Mouse (Mus musculus): ENCODE results near the gene Got1.

The Got1 gene

GRCm38 (mm10) chr19:43480512-43480911 is 43.9 kb downstream of the Got1 start:
- no peak for DNase-seq (ENCODE audit: low spot score in 2 of 2)

- DNase-seq (ENCODE audit: low spot score in 2 of 2) = no peak
Observed at GRCm38 (mm10) chr19:43479431-43479830, 45.0 kb downstream of the Got1 start.

GRCm38 (mm10) chr19:43478891-43479290 is 45.5 kb downstream of the Got1 start:
- DNase-seq (ENCODE audit: low spot score in 2 of 2) = peak; percentile 16 to 28

- DNase-seq (ENCODE audit: low spot score in 2 of 2) = no peak
Observed at GRCm38 (mm10) chr19:43477436-43477835, 47.0 kb downstream of the Got1 start.

- DNase-seq (ENCODE audit: low spot score in 2 of 2) = no peak
Observed at GRCm38 (mm10) chr19:43476063-43476462, 48.3 kb downstream of the Got1 start.

- DNase-seq (ENCODE audit: low spot score in 2 of 2) = no peak
Observed at GRCm38 (mm10) chr19:43475642-43476041, 48.8 kb downstream of the Got1 start.

GRCm38 (mm10) chr19:43472781-43473180 is 51.6 kb downstream of the Got1 start:
- DNase-seq (ENCODE audit: low spot score in 2 of 2) = no peak

- no peak for DNase-seq (ENCODE audit: low spot score in 2 of 2)
Observed at GRCm38 (mm10) chr19:43472331-43472730, 52.1 kb downstream of the Got1 start.

- no peak for DNase-seq (ENCODE audit: low spot score in 2 of 2)
Observed at GRCm38 (mm10) chr19:43469333-43469732, 55.1 kb downstream of the Got1 start.

GRCm38 (mm10) chr19:43467927-43468685 is 56.3 kb downstream of the Got1 start:
- no peak for DNase-seq (ENCODE audit: low spot score in 2 of 2)

GRCm38 (mm10) chr19:43465601-43466255 is 58.7 kb downstream of the Got1 start:
- DNase-seq (ENCODE audit: low spot score in 2 of 2) = no peak

GRCm38 (mm10) chr19:43465076-43465475 is 59.3 kb downstream of the Got1 start:
- DNase-seq (ENCODE audit: low spot score in 2 of 2) = no peak

GRCm38 (mm10) chr19:43464294-43464687 is 60.1 kb downstream of the Got1 start:
- DNase-seq (ENCODE audit: low spot score in 2 of 2) = no peak

GRCm38 (mm10) chr19:43463546-43464293 is 60.7 kb downstream of the Got1 start:
- DNase-seq (ENCODE audit: low spot score in 2 of 2) = no peak

GRCm38 (mm10) chr19:43462141-43462540 is 62.3 kb downstream of the Got1 start:
- DNase-seq (ENCODE audit: low spot score in 2 of 2) = no peak

- DNase-seq (ENCODE audit: low spot score in 2 of 2) = no peak
Observed at GRCm38 (mm10) chr19:43460481-43460880, 63.9 kb downstream of the Got1 start.

GRCm38 (mm10) chr19:43459948-43460347 is 64.5 kb downstream of the Got1 start:
- no peak for DNase-seq (ENCODE audit: low spot score in 2 of 2)

- peak in 1 of 2 experiments; percentile 2 for DNase-seq (ENCODE audit: low spot score in 2 of 2)
Observed at GRCm38 (mm10) chr19:43453025-43453424, 71.4 kb downstream of the Got1 start.

GRCm38 (mm10) chr19:43452176-43452575 is 72.2 kb downstream of the Got1 start:
- no peak for DNase-seq (ENCODE audit: low spot score in 2 of 2)

- no peak for DNase-seq (ENCODE audit: low spot score in 2 of 2)
Observed at GRCm38 (mm10) chr19:43451563-43451962, 72.8 kb downstream of the Got1 start.

All from spleen, postnatal 36 days (tissue).